Mouse (Mus musculus): ENCODE results near the gene Cyb5r3. TPM values are rescaled to one million over a fixed set of nuclear protein-coding genes. Genes with fewer than 3 reads are reported as not detected.

Gene Cyb5r3
- polyA plus RNA-seq, 1 experiment from 2014 or later, result 163 TPM

DNA sequence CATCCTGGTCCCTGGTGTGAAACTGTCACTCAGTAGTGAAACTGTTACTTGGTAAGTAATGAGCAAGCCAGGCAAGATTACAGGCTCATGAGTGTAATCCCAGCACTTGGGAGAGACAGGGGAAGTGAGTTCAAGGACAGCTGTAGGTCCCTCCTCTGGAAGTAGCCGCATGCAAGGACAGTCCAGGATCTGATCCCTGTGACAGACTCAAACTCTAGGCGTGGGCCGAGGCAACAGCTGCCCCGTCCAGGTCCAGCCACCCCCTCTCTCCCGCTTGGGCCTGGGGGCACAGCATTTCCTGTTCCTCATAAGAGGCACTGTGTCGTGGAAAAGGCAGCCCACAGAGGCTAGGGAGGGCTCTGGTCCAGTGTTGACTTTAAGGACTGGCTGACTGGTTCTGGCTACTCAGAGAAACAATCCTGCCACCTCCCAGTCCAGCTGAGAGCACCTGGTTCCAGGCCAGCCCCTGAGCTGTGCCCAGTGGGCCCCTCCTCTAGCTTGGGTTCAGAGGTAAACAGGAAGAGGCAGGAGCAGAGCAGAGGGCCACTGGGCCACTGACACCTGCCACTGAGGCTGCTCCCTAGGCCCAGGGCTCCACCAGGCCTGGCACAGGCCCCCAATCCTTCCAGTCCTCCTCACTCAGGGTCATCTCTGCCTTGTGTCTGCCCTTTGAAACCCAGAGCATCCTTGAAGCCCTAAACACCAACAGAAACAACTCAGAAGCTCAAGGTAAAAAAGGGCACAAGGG, 16.5 kb downstream of the Cyb5r3 start:
- Histone ChIP-seq H3K36me3 (ENCODE audit: control insufficient read depth, insufficient read depth, low read length) (peaks cover 66% of the 10 kb centered on the region), H3K9me3 (ENCODE audit: control insufficient read depth, low read length) (no peaks in the 10 kb centered on the region), H3K4me1 (ENCODE audit: control insufficient read depth in 2 of 2, insufficient read depth in 2 of 2, low read length in 2 of 2) (0 out of 4 replicates have a peak, but pooled peaks cover 0 to 2% of the 10 kb centered on the region in 2 experiments), H3K27me3 (ENCODE audit: control insufficient read depth, insufficient read depth, low read length) (no peaks in the 10 kb centered on the region), H3K4me2 (ENCODE audit: low read length) (no peak overlapping the region), H3K4me3 (ENCODE audit: control insufficient read depth in 1 of 2, insufficient read depth in 1 of 2, low read depth in 1 of 2, low read length in 2 of 2) (no peak overlapping the region), H3K9ac (ENCODE audit: low read length) (no peak overlapping the region), H3K27ac (replicated peaks in 1 of 2; ENCODE audit: control insufficient read depth in 1 of 2, insufficient read depth in 1 of 2, low read depth in 2 of 2, low read length in 2 of 2) (no peak overlapping the region)
- 73% methylated on average over 6 of the region's 6 CpGs for WGBS
- ATAC-seq (ENCODE audit: insufficient number of reproducible peaks, insufficient read depth, low FRiP score, low read depth), result no peak

DNA sequence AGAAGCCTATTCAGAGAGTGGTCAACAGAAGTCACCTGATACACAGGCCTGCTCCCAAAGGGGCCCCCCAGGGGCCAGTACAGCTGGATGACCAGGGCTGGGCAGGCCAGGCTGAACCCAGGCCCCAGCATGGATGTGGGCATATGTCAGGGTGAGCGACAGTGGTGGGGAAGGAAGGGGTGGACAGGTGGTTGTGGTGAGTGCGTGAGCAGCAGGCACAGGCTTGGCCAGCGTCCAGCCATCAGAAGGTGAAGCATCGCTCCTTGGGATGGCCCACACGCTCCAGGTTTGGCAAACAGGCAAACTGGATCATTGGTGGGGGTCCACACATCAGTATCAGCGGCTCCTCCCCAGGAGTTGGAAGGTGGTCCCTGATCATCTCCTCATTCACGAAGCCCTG, 18.1 kb downstream of the Cyb5r3 start:
- Histone ChIP-seq H3K9ac (ENCODE audit: low read length) (no peak overlapping the region), H3K27me3 (ENCODE audit: control insufficient read depth, insufficient read depth, low read length) (no peaks in the 10 kb centered on the region), H3K9me3 (ENCODE audit: control insufficient read depth, low read length) (no peaks in the 10 kb centered on the region), H3K4me2 (ENCODE audit: low read length) (no peak overlapping the region), H3K4me3 (ENCODE audit: control insufficient read depth in 1 of 2, insufficient read depth in 1 of 2, low read depth in 1 of 2, low read length in 2 of 2) (no peak overlapping the region), H3K36me3 (ENCODE audit: control insufficient read depth, insufficient read depth, low read length) (peaks cover 50% of the 10 kb centered on the region), H3K27ac (replicated peaks in 1 of 2; ENCODE audit: control insufficient read depth in 1 of 2, insufficient read depth in 1 of 2, low read depth in 2 of 2, low read length in 2 of 2) (no peak overlapping the region), H3K4me1 (ENCODE audit: control insufficient read depth in 2 of 2, insufficient read depth in 2 of 2, low read length in 2 of 2) (0 out of 4 replicates have a peak, but pooled peaks cover 0 to 3% of the 10 kb centered on the region in 2 experiments)
- 91% methylated on average over 7 of the region's 7 CpGs for WGBS
- ATAC-seq (ENCODE audit: insufficient number of reproducible peaks, insufficient read depth, low FRiP score, low read depth), result no peak

DNA sequence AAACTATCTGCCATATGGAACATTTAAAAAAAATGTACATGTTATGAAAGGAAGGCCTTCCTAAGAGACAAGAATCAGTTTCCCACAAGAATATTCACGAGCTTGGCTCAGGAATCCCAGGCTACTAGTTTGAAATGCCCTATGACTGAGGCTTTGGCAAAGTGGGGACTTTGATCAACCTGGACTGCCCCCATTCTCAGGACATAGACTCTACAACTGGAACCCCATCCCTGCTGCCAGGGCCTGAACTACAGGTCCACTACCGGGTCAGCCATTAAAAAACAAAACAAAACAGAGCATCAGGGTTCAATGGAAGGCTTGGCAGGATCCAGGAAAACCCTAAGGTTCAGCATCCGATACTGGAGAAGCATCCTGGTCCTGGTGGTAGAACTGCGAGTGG, 21.7 kb downstream of the Cyb5r3 start:
- Histone ChIP-seq H3K36me3 (ENCODE audit: control insufficient read depth, insufficient read depth, low read length) (peaks cover 39% of the 10 kb centered on the region), H3K9me3 (ENCODE audit: control insufficient read depth, low read length) (no peaks in the 10 kb centered on the region), H3K4me3 (ENCODE audit: control insufficient read depth in 1 of 2, insufficient read depth in 1 of 2, low read depth in 1 of 2, low read length in 2 of 2) (no peak overlapping the region), H3K9ac (ENCODE audit: low read length) (no peak overlapping the region), H3K27ac (replicated peaks in 1 of 2; ENCODE audit: control insufficient read depth in 1 of 2, insufficient read depth in 1 of 2, low read depth in 2 of 2, low read length in 2 of 2) (no peak overlapping the region), H3K4me2 (ENCODE audit: low read length) (no peak overlapping the region), H3K27me3 (ENCODE audit: control insufficient read depth, insufficient read depth, low read length) (no peaks in the 10 kb centered on the region), H3K4me1 (ENCODE audit: control insufficient read depth in 2 of 2, insufficient read depth in 2 of 2, low read length in 2 of 2) (peaks cover 2 to 12% of the 10 kb centered on the region in 2 experiments; a peak in 2 of 4 replicates)
- 75% methylated on average over 4 of the region's 4 CpGs for WGBS
- no peak for ATAC-seq (ENCODE audit: insufficient number of reproducible peaks, insufficient read depth, low FRiP score, low read depth)

DNA sequence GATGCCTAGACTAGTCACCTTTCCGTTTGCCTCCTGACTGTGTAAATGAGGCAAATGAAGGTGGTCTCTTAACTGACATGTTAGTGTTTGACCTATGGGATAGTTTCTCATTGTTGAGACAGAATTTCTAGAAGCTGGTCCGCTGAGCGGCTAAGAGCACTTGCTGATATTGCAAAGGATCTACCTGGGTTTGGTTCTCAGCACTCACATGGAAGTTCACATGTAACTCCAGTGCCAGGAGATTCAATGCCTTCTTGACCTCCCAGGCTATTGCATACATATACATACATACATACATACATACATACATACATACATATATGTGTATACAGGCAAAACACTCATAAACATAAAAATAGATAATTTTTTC, 22.3 kb downstream of the Cyb5r3 start:
- 30% methylated on average over 3 of the region's 3 CpGs for WGBS
- Histone ChIP-seq H3K4me2 (ENCODE audit: low read length) (peak overlapping the region; percentile 92), H3K27me3 (ENCODE audit: control insufficient read depth, insufficient read depth, low read length) (no peaks in the 10 kb centered on the region), H3K4me3 (ENCODE audit: control insufficient read depth in 1 of 2, insufficient read depth in 1 of 2, low read depth in 1 of 2, low read length in 2 of 2) (peak overlapping the region; percentile 27 to 90; a peak in 3 of 4 replicates), H3K36me3 (ENCODE audit: control insufficient read depth, insufficient read depth, low read length) (peaks cover 39% of the 10 kb centered on the region), H3K4me1 (ENCODE audit: control insufficient read depth in 2 of 2, insufficient read depth in 2 of 2, low read length in 2 of 2) (peaks cover 2 to 12% of the 10 kb centered on the region in 2 experiments; a peak in 2 of 4 replicates), H3K9ac (ENCODE audit: low read length) (peak overlapping the region; percentile 90), H3K27ac (replicated peaks in 1 of 2; ENCODE audit: control insufficient read depth in 1 of 2, insufficient read depth in 1 of 2, low read depth in 2 of 2, low read length in 2 of 2) (peak overlapping the region; percentile 96 to 97), H3K9me3 (ENCODE audit: control insufficient read depth, low read length) (no peaks in the 10 kb centered on the region)
- ATAC-seq (ENCODE audit: insufficient number of reproducible peaks, insufficient read depth, low FRiP score, low read depth), result no peak

DNA sequence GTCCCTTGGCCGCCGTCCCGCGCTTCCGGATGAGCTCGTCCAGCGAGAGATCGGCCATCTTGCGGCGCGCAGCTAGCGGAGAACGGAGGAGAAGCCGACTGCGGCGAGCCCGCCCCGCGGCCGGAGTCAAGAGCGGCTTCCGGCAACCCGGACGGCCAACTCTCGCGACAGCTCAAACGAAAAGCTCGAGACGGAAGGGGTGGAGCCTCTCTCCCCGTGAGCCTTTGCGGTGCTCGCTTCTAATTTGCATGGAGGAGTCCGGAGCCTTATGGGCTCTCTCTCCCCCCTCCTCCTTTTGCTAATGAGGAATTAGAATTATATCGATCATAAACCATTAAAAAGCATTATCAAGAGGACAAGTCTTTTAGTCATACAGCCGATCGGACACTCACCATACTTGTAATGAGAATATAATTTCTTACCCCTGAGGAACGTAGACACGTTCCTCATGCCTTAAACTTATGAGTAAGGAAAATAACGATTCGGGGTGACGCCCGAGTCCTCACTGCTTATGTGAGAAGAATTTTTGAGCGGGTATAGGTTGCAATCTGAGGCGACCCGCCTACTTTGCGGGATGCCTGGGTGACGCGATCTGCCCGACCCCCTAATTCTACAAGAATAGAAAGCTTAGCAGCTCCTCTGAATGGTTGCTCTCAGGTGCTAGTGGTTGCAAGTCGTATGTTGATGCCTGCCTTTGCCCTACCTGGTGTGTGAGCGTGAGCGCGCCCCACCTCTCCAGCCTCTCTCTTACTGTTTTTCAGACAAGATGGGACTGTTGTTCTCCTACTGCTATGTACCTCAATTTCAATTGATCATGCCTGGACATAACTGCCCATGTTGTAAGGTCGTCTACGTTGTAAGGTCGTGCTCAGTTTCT, 23.0 kb downstream of the Cyb5r3 start, which contains the start of gene Poldip3:
Gene Poldip3 (minus strand): TSS at position 189 of the 877 bp plus-strand sequence.
- Histone ChIP-seq H3K9me3 (ENCODE audit: control insufficient read depth, low read length) (no peaks in the 10 kb centered on the region), H3K36me3 (ENCODE audit: control insufficient read depth, insufficient read depth, low read length) (peaks cover 42% of the 10 kb centered on the region), H3K4me3 (ENCODE audit: control insufficient read depth in 1 of 2, insufficient read depth in 1 of 2, low read depth in 1 of 2, low read length in 2 of 2) (peak within 1 kb of the TSS; percentile 90 to 96), H3K4me2 (ENCODE audit: low read length) (peak within 1 kb of the TSS; percentile 92), H3K27ac (replicated peaks in 1 of 2; ENCODE audit: control insufficient read depth in 1 of 2, insufficient read depth in 1 of 2, low read depth in 2 of 2, low read length in 2 of 2) (peak within 1 kb of the TSS; percentile 96 to 97), H3K27me3 (ENCODE audit: control insufficient read depth, insufficient read depth, low read length) (no peaks in the 10 kb centered on the region), H3K9ac (ENCODE audit: low read length) (peak within 1 kb of the TSS; percentile 90), H3K4me1 (ENCODE audit: control insufficient read depth in 2 of 2, insufficient read depth in 2 of 2, low read length in 2 of 2) (peaks cover 2 to 12% of the 10 kb centered on the region in 2 experiments; a peak in 2 of 4 replicates)
- WGBS, result under 1% methylated on average over 56 of the region's 56 CpGs
- ATAC-seq (ENCODE audit: insufficient number of reproducible peaks, insufficient read depth, low FRiP score, low read depth), result peak; percentile 88

DNA sequence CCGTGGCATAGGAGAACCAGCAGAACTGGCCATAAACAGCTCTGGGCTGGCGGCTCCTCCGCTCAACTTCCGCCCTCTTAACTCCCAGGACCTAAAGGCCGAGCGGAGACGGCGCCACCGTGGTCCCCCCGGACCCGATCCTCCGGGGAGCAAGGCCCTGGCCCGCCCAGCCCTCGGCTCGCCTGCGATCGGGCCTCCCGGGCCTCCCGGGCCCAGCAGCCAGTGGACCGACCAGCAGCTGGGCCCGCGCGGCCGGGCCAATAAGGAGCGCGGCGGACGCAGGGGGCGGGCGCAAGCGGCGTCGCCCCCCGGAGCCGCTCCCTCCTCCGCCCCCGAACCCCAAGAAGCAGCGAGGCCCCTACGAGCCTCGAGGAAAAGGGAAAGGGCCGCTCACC, 23.6 kb downstream of the Cyb5r3 start:
- 0% methylated on average over 38 of the region's 41 CpGs for WGBS
- Histone ChIP-seq H3K4me3 (ENCODE audit: control insufficient read depth in 1 of 2, insufficient read depth in 1 of 2, low read depth in 1 of 2, low read length in 2 of 2) (peak overlapping the region; percentile 90 to 96), H3K27ac (replicated peaks in 1 of 2; ENCODE audit: control insufficient read depth in 1 of 2, insufficient read depth in 1 of 2, low read depth in 2 of 2, low read length in 2 of 2) (peak overlapping the region; percentile 96 to 97), H3K9ac (ENCODE audit: low read length) (peak overlapping the region; percentile 90), H3K9me3 (ENCODE audit: control insufficient read depth, low read length) (no peaks in the 10 kb centered on the region), H3K27me3 (ENCODE audit: control insufficient read depth, insufficient read depth, low read length) (no peaks in the 10 kb centered on the region), H3K4me1 (ENCODE audit: control insufficient read depth in 2 of 2, insufficient read depth in 2 of 2, low read length in 2 of 2) (peaks cover 2 to 12% of the 10 kb centered on the region in 2 experiments; a peak in 2 of 4 replicates), H3K4me2 (ENCODE audit: low read length) (peak overlapping the region; percentile 92), H3K36me3 (ENCODE audit: control insufficient read depth, insufficient read depth, low read length) (peaks cover 40% of the 10 kb centered on the region)
- ATAC-seq (ENCODE audit: insufficient number of reproducible peaks, insufficient read depth, low FRiP score, low read depth), result peak; percentile 79

DNA sequence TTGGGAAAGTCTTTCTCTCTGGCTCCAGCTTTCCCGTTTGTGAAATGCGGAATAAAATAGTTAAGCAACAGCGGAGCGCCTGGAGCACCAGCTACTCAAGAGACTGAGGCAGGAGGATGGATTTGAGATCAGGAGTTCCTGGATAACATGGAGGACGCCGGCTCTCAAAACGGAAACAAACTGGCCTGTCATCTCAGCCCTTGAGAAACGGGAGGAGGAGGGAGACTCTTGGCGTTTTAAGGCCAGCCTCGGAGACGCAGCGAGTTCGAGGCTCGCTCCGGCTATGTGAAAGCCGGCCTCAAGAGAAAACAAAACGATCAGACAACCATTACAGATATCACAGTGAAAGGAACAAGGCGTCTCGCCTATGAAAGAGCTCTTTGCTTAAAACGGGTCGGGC, 24.0 kb downstream of the Cyb5r3 start:
- no peaks in the 10 kb centered on the region for H3K27me3 ChIP-seq (ENCODE audit: control insufficient read depth, insufficient read depth, low read length)
- peak overlapping the region; percentile 90 for H3K9ac ChIP-seq (ENCODE audit: low read length)
- H3K27ac ChIP-seq (replicated peaks in 1 of 2; ENCODE audit: control insufficient read depth in 1 of 2, insufficient read depth in 1 of 2, low read depth in 2 of 2, low read length in 2 of 2), result peak overlapping the region; percentile 96 to 97
- peak overlapping the region; percentile 92 for H3K4me2 ChIP-seq (ENCODE audit: low read length)
- H3K4me3 ChIP-seq (ENCODE audit: control insufficient read depth in 1 of 2, insufficient read depth in 1 of 2, low read depth in 1 of 2, low read length in 2 of 2), result peak overlapping the region; percentile 90 to 96
- H3K4me1 ChIP-seq (ENCODE audit: control insufficient read depth in 2 of 2, insufficient read depth in 2 of 2, low read length in 2 of 2), result peaks cover 2 to 12% of the 10 kb centered on the region in 2 experiments; a peak in 2 of 4 replicates
- H3K36me3 ChIP-seq (ENCODE audit: control insufficient read depth, insufficient read depth, low read length), result peaks cover 36% of the 10 kb centered on the region
- ATAC-seq (ENCODE audit: insufficient number of reproducible peaks, insufficient read depth, low FRiP score, low read depth), result no peak
- H3K9me3 ChIP-seq (ENCODE audit: control insufficient read depth, low read length), result no peaks in the 10 kb centered on the region
- WGBS, result 3% methylated on average over 21 of the region's 21 CpGs

All from heart, embryonic 14.5 days (tissue).